In the genomic region with DNA sequence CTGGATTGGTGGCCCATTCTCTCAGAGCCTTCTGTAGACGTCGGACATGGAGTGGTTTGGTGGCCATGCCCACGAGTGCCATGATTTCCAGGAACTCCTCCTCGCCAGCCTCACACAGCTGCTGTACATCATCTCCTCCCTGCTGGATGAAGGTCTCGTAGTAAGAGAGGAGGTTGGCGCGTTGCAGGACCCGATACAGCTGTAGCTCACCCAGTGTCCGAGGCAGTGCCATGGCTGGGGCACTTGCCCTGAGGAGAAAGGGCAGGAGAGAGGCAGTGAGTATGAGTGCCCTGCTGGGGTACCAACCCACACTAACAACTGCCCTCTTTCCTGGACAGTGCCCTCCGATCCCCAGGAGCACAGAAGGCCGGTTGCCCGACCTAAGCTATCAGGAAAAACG, we compare ENCODE assay signal across 9 mouse cellular contexts. TPM values are rescaled to one million over a fixed set of nuclear protein-coding genes. Genes with fewer than 3 reads are reported as not detected.
DNase-seq lines count a peak whose midpoint lies in the region; ATAC-seq and TF ChIP-seq lines count a peak whose summit lies in the region.
"Had no signal": no experiment of that assay in that cellular context is flagged by ENCODE, and none has a peak within 500 bp of the region (broad histone marks: within the 10 kb centered on the region; RNA-seq: fewer than 3 reads in every experiment).

No protein-coding gene starts in this region.

- H3K27me3 ChIP-seq in kidney, embryonic 15.5 days, result no peaks in the 10 kb centered on the region
- no peaks in the 10 kb centered on the region for H3K27me3 ChIP-seq in MEL (ENCODE audit: control insufficient read depth in 1 of 2, insufficient read depth in 2 of 2, low read length in 2 of 2)
- no peaks in the 10 kb centered on the region for H3K27me3 ChIP-seq in heart, embryonic 15.5 days
- peaks cover 87% of the 10 kb centered on the region for H3K27me3 ChIP-seq in liver, embryonic 15.5 days

- peak overlapping the region; percentile 84 for H3K4me3 ChIP-seq in kidney, embryonic 15.5 days (replicated peaks)
- H3K4me3 ChIP-seq in MEL (ENCODE audit: control insufficient read depth in 1 of 2, insufficient read depth in 1 of 2, low read depth in 2 of 2, low read length in 2 of 2), result peak overlapping the region in 1 of 2 experiments; percentile 94; a peak in 2 of 4 replicates
- peak overlapping the region; percentile 78 for H3K4me3 ChIP-seq in heart, embryonic 15.5 days
- H3K4me3 ChIP-seq in liver, embryonic 15.5 days (replicated peaks), result peak overlapping the region; percentile 58

- peaks cover 91% of the 10 kb centered on the region for H3K4me1 ChIP-seq in kidney, embryonic 15.5 days
- H3K4me1 ChIP-seq in MEL (ENCODE audit: control insufficient read depth in 1 of 2, insufficient read depth in 2 of 2, low read length in 2 of 2), result peaks cover 5 to 44% of the 10 kb centered on the region in 2 experiments
- peaks cover 79% of the 10 kb centered on the region for H3K4me1 ChIP-seq in heart, embryonic 15.5 days (replicated peaks)
- H3K4me1 ChIP-seq in liver, embryonic 15.5 days (replicated peaks), result peaks cover 74% of the 10 kb centered on the region

- H3K79me2 ChIP-seq in MEL (ENCODE audit: control insufficient read depth, insufficient read depth, low read length, poor library complexity), result peaks cover 22% of the 10 kb centered on the region

- peak overlapping the region; percentile 99 for H3K27ac ChIP-seq in kidney, embryonic 15.5 days
- no peak overlapping the region for H3K27ac ChIP-seq in MEL (ENCODE audit: control insufficient read depth, low read depth, low read length)
- peak overlapping the region; percentile 99; the same call in 1 of the 2 replicates for H3K27ac ChIP-seq in heart, embryonic 15.5 days
- H3K27ac ChIP-seq in liver, embryonic 15.5 days (replicated peaks), result no peak overlapping the region

- TF ChIP-seq RAD21 in MEL (IDR thresholded peaks at IDR 0.05; ENCODE audit: low read depth, low read length), result no peak

- no peaks in the 10 kb centered on the region for H3K9me3 ChIP-seq in kidney, embryonic 15.5 days (replicated peaks)
- H3K9me3 ChIP-seq in MEL (replicated peaks; ENCODE audit: insufficient read depth, low read length), result no peaks in the 10 kb centered on the region
- no peaks in the 10 kb centered on the region for H3K9me3 ChIP-seq in heart, embryonic 15.5 days (replicated peaks)
- H3K9me3 ChIP-seq in liver, embryonic 15.5 days (replicated peaks), result no peaks in the 10 kb centered on the region

- TF ChIP-seq EP300 in MEL (IDR thresholded peaks at IDR 0.05; ENCODE audit: low read depth in 1 of 2, low read length in 2 of 2), result no peak

- H3K9ac ChIP-seq in kidney, embryonic 15.5 days, result peak overlapping the region; percentile 84
- H3K9ac ChIP-seq in MEL (ENCODE audit: control insufficient read depth, low read depth, low read length, poor library complexity, severe bottlenecking), result peak overlapping the region; percentile 91
- peak overlapping the region; percentile 89 for H3K9ac ChIP-seq in heart, embryonic 15.5 days
- no peak overlapping the region for H3K9ac ChIP-seq in liver, embryonic 15.5 days

- peaks cover 42% of the 10 kb centered on the region for H3K36me3 ChIP-seq in kidney, embryonic 15.5 days
- H3K36me3 ChIP-seq in MEL (ENCODE audit: control insufficient read depth in 1 of 2, insufficient read depth in 2 of 2, low read length in 2 of 2), result peaks cover 0 to 35% of the 10 kb centered on the region in 2 experiments; a peak in 2 of 4 replicates
- peaks cover 15% of the 10 kb centered on the region for H3K36me3 ChIP-seq in heart, embryonic 15.5 days
- peaks cover 8% of the 10 kb centered on the region; the same call in 1 of the 2 replicates for H3K36me3 ChIP-seq in liver, embryonic 15.5 days (replicated peaks)

- ATAC-seq in kidney, embryonic 15.5 days (replicated peaks; ENCODE audit: low FRiP score), result no peak
- ATAC-seq in heart, embryonic 15.5 days (replicated peaks; ENCODE audit: insufficient number of reproducible peaks, insufficient read depth, low FRiP score, low read depth), result no peak
- ATAC-seq in liver, embryonic 15.5 days (ENCODE audit: insufficient read depth), result no peak
- ATAC-seq in erythroid progenitor cell, adult 5-6 weeks (replicated peaks; ENCODE audit: low FRiP score, poor library complexity, severe bottlenecking), result no peak

- TF ChIP-seq POLR2A in MEL (IDR thresholded peaks at IDR 0.05; ENCODE audit: control insufficient read depth in 1 of 2, insufficient read depth in 1 of 2, low read depth in 1 of 2, low read length in 2 of 2, poor library complexity in 1 of 2), result no peak

- TF ChIP-seq CTCF in MEL (IDR thresholded peaks at IDR 0.05 in 2 of 3, conservative IDR thresholded peaks at IDR 0.05 in 1 of 3; ENCODE audit: control insufficient read depth in 1 of 3, insufficient read depth in 1 of 3, low read depth in 2 of 3, low read length in 3 of 3, poor library complexity in 1 of 3, severe bottlenecking in 1 of 3), result no peak

- 30% methylated on average over 13 of the region's 13 CpGs for WGBS in kidney, embryonic 15.5 days
- WGBS in heart, embryonic 15.5 days, result 56% methylated on average over 13 of the region's 13 CpGs
- 39% methylated on average over 13 of the region's 13 CpGs for whole genome bisulfite sequencing in liver, embryonic 15.5 days (ENCODE audit: insufficient replicate concordance)

- no peak for DNase-seq in kidney, postnatal 36 days
- no peak for DNase-seq in MEL (ENCODE audit: low read depth, low spot score)
- no peak for DNase-seq in right cerebral cortex, postnatal 14 days
- no peak for DNase-seq in thymus, postnatal 25 days

- H3K4me2 ChIP-seq in kidney, embryonic 15.5 days, result peak overlapping the region; percentile 80
- H3K4me2 ChIP-seq in heart, embryonic 15.5 days, result peak overlapping the region; percentile 85
- peak overlapping the region; percentile 71 for H3K4me2 ChIP-seq in liver, embryonic 15.5 days

TF ChIP-seq in MEL, 35 proteins besides CTCF, POLR2A, EP300 and RAD21 (continues in another document):
- TF ChIP-seq CHD1 (IDR thresholded peaks at IDR 0.05; ENCODE audit: low read depth, low read length) (no peak), POLR2AphosphoS2 (IDR thresholded peaks at IDR 0.05; ENCODE audit: low read length) (no peak), TBP (IDR thresholded peaks at IDR 0.05; ENCODE audit: low read depth, low read length) (no peak)

RNA-seq across cellular contexts. Expression of a gene that starts 1.8 kb away (rescaled TPM):
- polyA plus RNA-seq in kidney, embryonic 15.5 days (2015; fragmentation: Nextera tagmentation; extraction: Ambion mirVana), result 10.9 TPM in 2 replicates
- 11.8 and 12.1 TPM in 2 replicates for total RNA-seq in MEL (2012; rRNA removed)
- 10 to 100 TPM in 1 of 2 experiments, not detected in 1; 13.9 TPM for polyA plus RNA-seq in MEL (2012; ENCODE audit: insufficient read depth in 1 of 2, insufficient read length in 2 of 2, low read depth in 1 of 2, low replicate concordance in 2 of 2, missing spikeins in 1 of 2)
- 7.8 and 8.9 TPM in 2 replicates for polyA plus RNA-seq in heart, embryonic 15.5 days (2015; fragmentation: Nextera tagmentation; extraction: Ambion mirVana)
- polyA plus RNA-seq in liver, embryonic 15.5 days (2015; fragmentation: Nextera tagmentation; extraction: Ambion mirVana), result 5.3 and 5.7 TPM in 2 replicates
- 73.5 and 83.4 TPM in 2 replicates for total RNA-seq in erythroid progenitor cell, adult 5-6 weeks (2015; ENCODE audit: low replicate concordance)
- 69.6 and 83.2 TPM in 2 replicates for total RNA-seq in erythroid progenitor cell, adult 5-6 weeks (2017; ENCODE audit: low replicate concordance)

RNA-seq across cellular contexts. Expression of a gene that starts 3.5 kb away (rescaled TPM):
- 27.1 and 30.8 TPM in 2 replicates for polyA plus RNA-seq in kidney, embryonic 15.5 days (2015; fragmentation: Nextera tagmentation; extraction: Ambion mirVana)
- 29.1 and 36.1 TPM in 2 replicates for total RNA-seq in MEL (2012; rRNA removed)
- polyA plus RNA-seq in MEL (2012; ENCODE audit: insufficient read depth in 1 of 2, insufficient read length in 2 of 2, low read depth in 1 of 2, low replicate concordance in 2 of 2, missing spikeins in 1 of 2), result 10 to 100 TPM in 1 of 2 experiments, not detected in 1; 37.1 TPM
- polyA plus RNA-seq in heart, embryonic 15.5 days (2015; fragmentation: Nextera tagmentation; extraction: Ambion mirVana), result 10.9 and 14.9 TPM in 2 replicates
- 2.9 and 3.5 TPM in 2 replicates for polyA plus RNA-seq in liver, embryonic 15.5 days (2015; fragmentation: Nextera tagmentation; extraction: Ambion mirVana)
- 2.5 TPM in 1 of 2 replicates, not detected in the other for total RNA-seq in erythroid progenitor cell, adult 5-6 weeks (2015; ENCODE audit: low replicate concordance)
- total RNA-seq in erythroid progenitor cell, adult 5-6 weeks (2017; ENCODE audit: low replicate concordance), result 1.7 and 3.1 TPM in 2 replicates

RNA-seq across cellular contexts. Expression of a gene that starts 22.1 kb away (rescaled TPM):
- 26.5 and 27.2 TPM in 2 replicates for polyA plus RNA-seq in kidney, embryonic 15.5 days (2015; fragmentation: Nextera tagmentation; extraction: Ambion mirVana)
- total RNA-seq in MEL (2012; rRNA removed), result 31.1 and 34.9 TPM in 2 replicates
- 10 to 100 TPM in 1 of 2 experiments, not detected in 1; 50.2 TPM for polyA plus RNA-seq in MEL (2012; ENCODE audit: insufficient read depth in 1 of 2, insufficient read length in 2 of 2, low read depth in 1 of 2, low replicate concordance in 2 of 2, missing spikeins in 1 of 2)
- 26.2 and 33.5 TPM in 2 replicates for polyA plus RNA-seq in heart, embryonic 15.5 days (2015; fragmentation: Nextera tagmentation; extraction: Ambion mirVana)
- 14.3 and 15.6 TPM in 2 replicates for polyA plus RNA-seq in liver, embryonic 15.5 days (2015; fragmentation: Nextera tagmentation; extraction: Ambion mirVana)
- total RNA-seq in erythroid progenitor cell, adult 5-6 weeks (2015; ENCODE audit: low replicate concordance), result 11.5 and 26.8 TPM in 2 replicates
- total RNA-seq in erythroid progenitor cell, adult 5-6 weeks (2017; ENCODE audit: low replicate concordance), result 11.3 and 16.6 TPM in 2 replicates

RNA-seq across cellular contexts. Expression of a gene that starts 40.1 kb away (rescaled TPM):
- polyA plus RNA-seq in kidney, embryonic 15.5 days (2015; fragmentation: Nextera tagmentation; extraction: Ambion mirVana), result 0.65 and 0.81 TPM in 2 replicates
- 0.08 TPM in 1 of 2 replicates, not detected in the other for total RNA-seq in MEL (2012; rRNA removed)
- under 1 TPM in 1 of 2 experiments, not detected in 1; 0.33 TPM for polyA plus RNA-seq in MEL (2012; ENCODE audit: insufficient read depth in 1 of 2, insufficient read length in 2 of 2, low read depth in 1 of 2, low replicate concordance in 2 of 2, missing spikeins in 1 of 2)
- 0.25 and 0.29 TPM in 2 replicates for polyA plus RNA-seq in heart, embryonic 15.5 days (2015; fragmentation: Nextera tagmentation; extraction: Ambion mirVana)
- 0.08 and 0.12 TPM in 2 replicates for polyA plus RNA-seq in liver, embryonic 15.5 days (2015; fragmentation: Nextera tagmentation; extraction: Ambion mirVana)
- total RNA-seq in erythroid progenitor cell, adult 5-6 weeks (2015; ENCODE audit: low replicate concordance), result 0.84 TPM in 1 of 2 replicates, not detected in the other
- 2.3 and 3.5 TPM in 2 replicates for total RNA-seq in erythroid progenitor cell, adult 5-6 weeks (2017; ENCODE audit: low replicate concordance)
- total RNA-seq: monocyte, adult 5-6 weeks had no signal

RNA-seq across cellular contexts. Expression of a gene that starts 43.9 kb away (rescaled TPM):
- polyA plus RNA-seq in kidney, embryonic 15.5 days (2015; fragmentation: Nextera tagmentation; extraction: Ambion mirVana), result 52.4 and 65.0 TPM in 2 replicates
- total RNA-seq in MEL (2012; rRNA removed), result 0.33 and 0.42 TPM in 2 replicates
- under 1 TPM in 1 of 2 experiments, not detected in 1; 0.39 TPM for polyA plus RNA-seq in MEL (2012; ENCODE audit: insufficient read depth in 1 of 2, insufficient read length in 2 of 2, low read depth in 1 of 2, low replicate concordance in 2 of 2, missing spikeins in 1 of 2)
- 31.2 and 43.1 TPM in 2 replicates for polyA plus RNA-seq in heart, embryonic 15.5 days (2015; fragmentation: Nextera tagmentation; extraction: Ambion mirVana)
- 23.2 and 31.1 TPM in 2 replicates for polyA plus RNA-seq in liver, embryonic 15.5 days (2015; fragmentation: Nextera tagmentation; extraction: Ambion mirVana)
- 19.7 and 21.6 TPM in 2 replicates for total RNA-seq in erythroid progenitor cell, adult 5-6 weeks (2015; ENCODE audit: low replicate concordance)
- total RNA-seq in erythroid progenitor cell, adult 5-6 weeks (2017; ENCODE audit: low replicate concordance), result 11.5 and 13.1 TPM in 2 replicates

Comparison
In these comparisons a context has a peak if more than half of its experiments do, and no peak if none do; other contexts are left out.
1. H3K27ac ChIP-seq: peak in kidney, embryonic 15.5 days (single experiment) and heart, embryonic 15.5 days (single experiment); none in MEL (single experiment) and liver, embryonic 15.5 days (single experiment).
2. Peak in every context shown above with its lines, with median percentiles within 50 percentile points of each other: H3K4me2 ChIP-seq.